Mouse (Mus musculus): ENCODE results near the gene 2210418O10Rik. TPM values are rescaled to one million over a fixed set of nuclear protein-coding genes. Genes with fewer than 3 reads are reported as not detected.

The 2210418O10Rik gene
- 4.1 TPM for polyA plus RNA-seq (2017; shearing (Covaris generic))

GRCm38 (mm10) chr2:176226269-176226668 is at the start of gene 2210418O10Rik:
Gene 2210418O10Rik (plus strand): TSS chr2:176226569.

Other genes starting within 250 kb of the 2210418O10Rik start
- 0.34 TPM for gene Gm2004, start 76.7 kb upstream of the 2210418O10Rik start, polyA plus RNA-seq (2017; shearing (Covaris generic))
- not detected for gene Gm11009, start 92.9 kb downstream of the 2210418O10Rik start, polyA plus RNA-seq (2017; shearing (Covaris generic))
- 8.8 TPM for gene Gm14435, start 197.0 kb downstream of the 2210418O10Rik start, polyA plus RNA-seq (2017; shearing (Covaris generic))